Mouse (Mus musculus) thymus, postnatal 25 days (tissue): ENCODE results near the gene Crispld2.

Experiments used
- DNase-seq: peaks from one replicate; pipeline ENCODE4 v3.0.0; 2022

The Crispld2 gene

DNA sequence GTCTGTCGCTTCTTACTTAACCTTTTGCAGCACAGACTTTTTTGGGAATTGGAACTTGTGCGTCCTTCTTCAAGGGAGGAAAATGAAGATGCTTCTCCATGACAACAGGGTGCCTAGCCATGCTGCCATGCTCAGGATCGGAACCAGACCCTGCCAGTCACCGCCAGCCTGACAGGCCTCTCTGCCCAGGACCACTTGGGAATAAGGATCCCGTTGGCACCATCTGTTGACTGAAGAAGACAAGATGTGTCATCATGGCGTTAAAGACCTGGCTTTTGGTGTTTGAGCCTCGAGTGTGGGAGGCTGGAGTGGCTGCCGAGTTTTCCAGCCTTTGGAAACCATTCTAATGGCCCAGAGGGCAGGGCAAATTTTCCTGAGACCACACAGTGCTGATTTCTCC is 45.4 kb downstream of the Crispld2 start:
- no peak for DNase-seq

DNA sequence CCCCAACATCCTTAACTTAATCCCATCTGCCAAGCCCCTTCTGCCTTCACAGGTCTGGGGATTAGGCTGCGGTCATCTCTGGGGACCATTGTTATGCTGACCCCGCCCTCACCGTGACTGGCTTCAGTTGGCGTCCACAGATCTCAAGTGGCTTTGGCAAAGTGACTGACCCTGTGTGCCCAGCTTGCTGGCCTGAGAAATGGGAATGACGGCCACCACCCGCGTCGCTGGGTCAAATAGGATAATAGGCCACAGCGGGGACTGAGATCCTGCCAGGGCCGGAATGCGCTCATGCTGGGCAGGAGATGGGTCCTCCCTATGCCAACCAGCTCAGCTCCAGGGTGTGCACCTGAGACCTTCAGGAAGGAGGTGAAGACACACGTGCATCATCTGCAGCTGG is 46.5 kb downstream of the Crispld2 start:
- no peak for DNase-seq

DNA sequence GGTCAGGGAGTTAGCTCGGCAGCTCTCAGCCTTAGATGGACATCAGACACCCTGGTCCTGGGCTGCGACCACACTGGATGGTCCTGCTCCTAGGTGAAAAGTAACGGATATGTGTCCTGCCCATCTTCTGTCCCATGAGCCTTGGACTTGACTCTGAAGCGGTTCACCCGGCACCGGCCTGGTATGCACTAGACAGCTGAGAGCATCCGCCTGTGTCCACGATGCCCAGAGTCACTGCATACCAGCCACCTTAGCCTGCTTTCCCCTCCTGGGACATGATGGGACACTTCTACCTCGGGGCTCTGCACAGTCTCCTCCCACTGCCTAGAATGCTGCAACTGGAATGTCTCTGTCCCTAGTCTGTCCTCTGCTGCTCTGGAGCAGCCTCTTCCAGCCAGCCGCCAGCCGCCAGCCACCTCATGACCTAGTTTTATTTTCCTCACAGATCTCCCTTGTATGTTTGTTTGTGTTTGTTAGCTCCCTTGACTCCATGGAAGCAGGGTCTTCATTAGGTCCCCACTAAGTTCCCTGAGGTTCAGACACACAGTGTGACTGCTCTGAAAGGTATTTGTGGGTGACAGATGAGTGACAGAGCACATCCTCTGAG is 47.2 kb downstream of the Crispld2 start:
- DNase-seq: no peak

DNA sequence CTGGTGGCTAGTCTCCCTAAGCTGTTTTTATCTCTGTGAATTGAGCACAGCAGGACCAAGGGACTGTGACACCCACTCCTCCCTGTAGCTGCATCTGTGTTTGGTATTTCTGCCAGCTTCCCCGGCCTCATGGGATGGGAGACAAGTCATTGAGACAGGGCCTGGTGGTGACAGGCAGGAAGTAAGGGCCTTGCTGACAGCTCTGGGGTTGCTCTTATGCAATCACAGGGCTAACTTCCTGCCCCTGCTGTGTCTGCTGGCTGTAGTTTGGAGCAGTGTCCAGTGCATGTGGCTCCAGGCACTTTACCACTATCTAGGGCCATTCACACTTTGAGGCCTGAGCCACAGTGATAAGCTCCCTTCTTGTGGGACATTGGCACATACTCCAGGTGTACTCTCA is 48.6 kb downstream of the Crispld2 start:
- peak; percentile 27 for DNase-seq

DNA sequence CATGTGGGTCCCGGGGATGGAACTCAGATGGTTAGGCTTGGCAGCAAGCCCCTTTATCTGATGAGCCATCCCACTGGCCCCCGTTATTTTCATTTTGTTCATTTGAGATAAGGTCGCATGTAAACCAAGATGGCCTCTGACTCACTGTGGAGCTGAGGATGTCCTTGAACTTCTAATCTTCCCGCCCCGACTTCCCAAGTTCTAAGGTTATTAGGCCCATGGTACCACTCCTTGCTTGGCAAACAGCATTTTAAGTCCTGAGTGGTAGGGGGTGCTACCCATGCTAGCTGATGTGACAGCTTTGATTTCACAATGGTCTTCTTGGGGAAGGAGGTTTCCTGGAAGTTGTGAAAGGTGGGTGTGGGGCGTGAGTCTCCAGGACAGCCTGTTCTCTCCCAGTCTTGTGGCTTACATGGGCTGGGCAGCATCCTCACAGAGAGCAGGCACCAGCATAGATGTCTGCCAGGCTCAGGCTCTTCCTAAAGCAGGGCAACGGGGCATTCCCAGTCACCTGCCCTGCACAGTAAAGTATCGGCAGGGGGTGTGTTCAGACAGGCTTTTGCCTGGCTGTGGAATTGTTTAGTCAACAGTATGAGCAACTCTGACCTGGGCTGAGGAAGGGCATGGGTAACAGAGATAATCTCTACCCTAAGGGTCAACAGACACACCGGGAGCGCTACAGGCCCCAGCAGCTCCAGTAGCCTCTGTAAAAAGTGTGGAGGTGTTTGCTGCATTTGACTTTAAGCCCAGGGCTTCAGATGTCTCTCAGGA is 50.5 kb downstream of the Crispld2 start:
- DNase-seq: no peak

DNA sequence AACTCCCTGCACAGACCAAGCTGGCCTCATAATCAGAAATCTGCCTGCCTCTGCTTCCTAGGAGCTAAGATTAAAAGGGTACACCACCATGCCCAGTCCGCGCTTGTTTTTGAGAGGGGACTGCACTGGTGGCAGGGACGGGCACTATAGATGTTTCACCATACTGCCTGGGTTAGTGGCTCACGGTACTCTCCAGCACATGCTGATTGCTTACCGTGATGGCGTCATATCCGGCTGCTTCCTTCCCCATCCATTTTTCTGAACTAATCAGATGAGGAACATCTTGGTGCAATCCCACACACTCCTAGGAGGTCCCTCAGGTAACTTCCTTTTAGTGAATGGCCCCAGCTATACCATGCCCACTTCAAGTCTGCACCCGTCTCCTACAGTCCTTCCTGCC is 52.7 kb downstream of the Crispld2 start:
- no peak for DNase-seq

DNA sequence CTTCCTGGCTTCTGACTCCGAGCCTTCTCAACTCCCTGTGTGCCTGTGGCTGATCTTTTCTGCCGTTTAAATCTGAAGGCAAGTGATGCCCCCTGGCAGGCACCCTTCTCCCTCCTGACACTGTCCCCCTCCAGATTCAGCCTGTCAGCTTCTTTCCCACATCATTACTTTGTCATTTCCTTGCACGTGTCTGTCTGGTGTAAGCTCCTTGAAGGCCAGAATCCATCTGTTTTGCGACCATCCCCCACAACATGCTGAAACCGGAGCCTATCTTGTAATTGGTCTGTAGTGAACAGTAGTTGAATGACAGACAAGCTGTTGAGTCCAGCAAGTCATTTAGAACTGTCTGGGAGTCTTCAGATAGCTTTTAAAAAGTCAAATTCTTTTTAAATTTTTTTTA is 53.2 kb downstream of the Crispld2 start:
- no peak for DNase-seq

DNA sequence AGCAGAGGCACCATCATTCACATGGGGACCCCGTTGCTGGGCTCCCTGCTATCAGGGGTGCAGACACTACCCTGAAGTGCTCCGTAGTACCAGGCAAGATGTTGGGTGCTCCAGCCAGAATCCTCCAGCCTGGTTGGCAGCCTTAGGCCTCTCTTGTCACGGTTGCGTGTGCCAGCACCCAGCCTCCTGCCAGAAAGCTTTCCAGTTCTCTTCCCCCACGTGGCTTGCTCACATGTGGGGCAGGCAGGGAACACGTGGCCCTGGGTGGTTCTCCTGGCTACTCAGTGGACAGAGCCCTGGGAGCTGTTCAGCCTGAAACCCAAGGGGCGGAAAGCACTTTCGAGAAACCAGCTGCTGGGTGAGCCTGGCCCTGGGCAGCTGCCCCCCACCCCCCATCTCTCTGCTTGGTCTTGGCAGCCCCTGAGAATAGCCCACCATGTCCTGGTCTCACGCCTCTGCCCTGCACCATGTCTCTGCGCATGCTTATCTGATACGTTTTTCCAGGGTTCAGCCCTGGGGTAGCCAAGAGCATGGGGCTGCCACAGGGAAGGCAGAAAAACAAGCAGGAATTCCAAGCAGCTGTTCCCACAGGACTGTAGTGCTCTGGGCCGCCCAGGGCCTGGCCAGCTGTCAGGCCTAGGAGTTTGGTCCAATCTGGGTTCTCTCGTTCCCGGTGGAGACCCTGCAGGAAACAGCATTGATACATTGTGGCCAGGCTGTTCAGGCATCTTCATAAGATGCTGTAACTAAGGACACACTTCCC is 54.2 kb downstream of the Crispld2 start:
- DNase-seq: no peak

DNA sequence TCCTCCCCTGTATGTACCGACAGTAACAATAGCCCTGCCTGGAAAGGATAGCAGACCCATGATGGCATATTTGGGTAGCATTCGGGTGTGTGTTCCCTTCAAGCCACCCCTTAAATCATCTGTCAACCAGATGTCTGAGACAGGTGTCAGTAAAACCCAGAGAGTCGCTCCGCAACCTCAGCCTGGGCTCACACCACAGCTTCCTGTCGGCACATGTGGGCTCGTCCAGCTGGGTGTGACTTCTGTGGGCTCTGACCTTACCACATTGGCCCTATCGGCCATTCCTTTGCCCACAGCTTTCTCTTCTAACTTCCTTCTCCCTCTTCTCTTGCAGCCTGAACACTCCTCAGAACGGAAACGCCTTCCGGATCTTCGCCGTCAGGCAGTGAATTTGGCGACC is 57.7 kb downstream of the Crispld2 start:
- DNase-seq: peak; percentile 75

DNA sequence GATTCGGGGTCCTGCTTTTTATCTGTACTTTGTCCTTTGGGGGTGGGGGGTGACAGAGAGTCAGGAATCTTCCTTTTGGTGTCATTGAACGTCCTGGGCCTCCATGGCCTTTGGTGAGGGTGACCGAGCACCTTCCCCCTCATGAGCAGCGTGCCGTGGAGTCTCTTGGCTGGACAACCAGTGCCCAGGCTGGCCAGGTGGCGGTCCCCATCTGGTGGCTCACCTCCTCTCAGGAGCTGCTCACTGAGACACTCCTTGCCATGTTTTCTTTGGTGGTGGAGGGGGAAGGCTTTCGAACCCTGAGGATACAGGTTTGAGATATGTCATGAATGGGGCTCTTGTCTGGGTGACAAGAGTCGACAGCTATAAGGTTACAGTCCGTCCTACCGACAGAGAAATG is 58.1 kb downstream of the Crispld2 start:
- DNase-seq: no peak

DNA sequence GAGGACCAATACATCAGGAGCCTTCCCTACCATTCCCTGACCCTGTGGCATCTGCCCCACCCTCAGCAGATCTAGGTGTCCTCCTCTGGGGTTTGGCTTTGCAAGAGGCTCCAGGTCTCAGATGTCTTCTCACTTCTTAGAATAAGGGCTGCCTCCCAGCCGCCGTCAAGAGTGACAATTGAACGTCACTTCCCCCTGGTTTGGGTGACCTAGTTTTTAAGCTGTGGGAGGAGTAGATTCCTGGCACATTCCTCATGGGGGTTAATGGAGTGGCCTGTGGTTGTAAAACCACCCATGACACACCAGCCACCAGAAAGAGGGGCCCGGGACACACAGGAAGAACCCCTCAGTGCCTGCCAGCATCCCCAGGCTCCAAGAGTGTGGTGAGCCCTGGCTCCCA is 58.8 kb downstream of the Crispld2 start:
- DNase-seq: peak; percentile 60

DNA sequence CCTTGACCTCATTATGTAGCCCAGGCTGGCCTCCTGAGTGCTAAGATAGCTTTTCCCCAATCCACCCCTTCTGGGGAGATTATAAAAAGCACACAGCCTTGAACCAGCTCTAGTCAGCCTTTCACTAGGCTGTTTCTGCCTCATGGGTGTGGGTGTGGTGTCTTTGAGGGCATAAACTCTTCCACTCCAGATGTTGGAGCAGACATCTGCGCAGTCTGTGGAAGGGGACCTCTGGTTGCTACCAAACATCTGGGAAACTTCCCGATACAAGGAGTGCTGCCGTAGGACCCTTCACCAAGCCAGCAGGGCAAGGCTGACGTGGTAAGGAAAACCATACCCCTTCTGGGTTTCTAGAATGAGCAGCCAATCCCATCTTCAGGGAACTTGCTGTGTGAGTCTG is 59.7 kb downstream of the Crispld2 start:
- no peak for DNase-seq

DNA sequence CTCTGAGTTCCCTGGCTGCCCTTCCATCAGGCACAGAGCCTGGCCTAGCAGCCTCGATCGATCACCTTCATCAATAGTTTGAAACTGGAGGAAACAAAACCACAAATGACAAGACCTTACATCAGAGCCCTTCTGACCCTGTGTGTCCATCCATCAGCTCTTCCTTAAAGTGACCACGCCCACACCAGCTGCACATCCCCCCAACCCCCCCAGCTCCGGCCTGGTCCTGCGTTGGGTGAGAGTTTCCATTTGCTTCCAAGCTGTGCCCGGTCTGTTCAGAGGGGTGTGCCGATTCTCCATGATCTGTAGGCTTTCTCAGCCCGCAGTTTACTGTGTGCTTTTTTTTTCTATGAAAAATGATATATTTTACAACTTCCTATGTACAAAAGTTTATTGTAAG is 60.1 kb downstream of the Crispld2 start:
- no peak for DNase-seq

DNA sequence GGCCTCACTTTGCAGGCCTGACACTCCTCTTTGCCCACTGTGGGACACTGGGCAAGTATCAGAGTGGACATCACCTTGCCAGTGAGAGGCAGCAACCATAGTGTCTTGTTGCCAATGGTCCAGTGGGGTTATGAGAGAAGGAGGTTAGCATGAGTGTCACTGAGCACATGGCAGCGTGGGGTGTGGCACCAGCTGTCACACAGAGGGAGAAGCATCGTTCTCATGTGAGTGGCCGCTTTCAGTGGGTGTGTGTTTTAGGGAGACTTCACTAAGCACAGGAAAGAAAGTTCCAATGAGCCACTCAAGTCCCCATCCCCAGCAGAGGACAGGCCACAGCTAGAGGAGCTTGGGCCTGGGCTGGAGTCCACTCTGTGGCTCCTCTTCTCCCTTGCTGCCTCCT is 62.6 kb downstream of the Crispld2 start:
- no peak for DNase-seq

DNA sequence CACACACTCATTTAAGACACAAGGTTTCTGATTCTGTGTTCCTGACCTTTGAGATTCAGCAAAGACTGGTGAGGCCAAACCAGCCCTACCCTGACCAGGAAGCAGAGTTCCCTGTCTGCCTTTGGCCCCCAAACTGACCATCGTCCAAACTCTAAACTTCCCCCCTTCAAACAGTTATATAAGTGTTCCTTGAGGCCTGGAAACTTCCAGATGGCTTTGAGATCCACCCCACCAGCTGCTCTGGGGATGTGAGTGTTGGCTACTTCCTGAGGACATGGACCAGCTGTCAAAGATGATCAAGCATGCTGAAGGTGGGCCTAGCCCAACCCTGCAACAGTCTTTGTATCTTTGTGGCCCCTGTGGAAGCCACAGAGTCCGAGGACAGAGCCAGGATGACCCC is 64.8 kb downstream of the Crispld2 start:
- DNase-seq: no peak

DNA sequence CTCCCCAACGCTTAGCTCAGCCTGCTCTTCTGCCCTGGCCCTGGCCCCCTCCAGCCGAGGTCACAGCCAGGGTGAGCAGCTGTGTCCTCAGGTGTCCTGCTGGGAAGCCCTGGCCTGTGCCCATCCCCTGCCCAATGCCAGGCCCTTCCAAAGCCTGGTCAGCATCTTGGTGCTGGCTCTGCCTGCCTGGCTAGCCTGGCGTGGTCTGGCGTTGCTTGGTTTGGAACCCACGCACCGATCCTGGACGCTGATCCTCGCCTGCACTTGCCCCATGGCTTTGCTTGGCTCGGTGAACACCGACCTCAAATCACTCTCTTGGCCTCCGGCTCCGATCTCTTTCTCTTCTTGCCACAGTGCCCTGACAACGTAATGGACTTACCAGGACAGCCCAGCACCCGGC is 70.5 kb downstream of the Crispld2 start:
- DNase-seq: no peak

DNA sequence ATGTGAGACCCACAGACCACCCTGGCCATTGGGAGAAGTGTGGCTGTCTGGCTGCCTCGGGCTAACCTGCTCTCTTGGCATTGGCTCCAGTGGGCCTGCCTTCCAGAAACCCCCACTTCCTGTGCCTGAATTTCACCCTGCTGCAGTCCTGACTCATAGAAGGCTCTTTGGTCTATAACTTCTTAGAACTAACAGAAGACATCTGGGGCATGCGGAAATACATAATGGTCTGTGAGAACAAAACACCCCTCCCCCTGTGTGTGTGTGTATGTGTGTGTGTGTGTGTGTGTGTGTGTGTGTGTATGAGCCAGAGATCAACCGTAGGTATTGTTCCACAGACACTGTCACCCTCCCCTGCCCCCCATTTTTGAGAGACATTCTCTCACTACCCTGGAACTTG is 71.1 kb downstream of the Crispld2 start:
- DNase-seq: peak; percentile 67

DNA sequence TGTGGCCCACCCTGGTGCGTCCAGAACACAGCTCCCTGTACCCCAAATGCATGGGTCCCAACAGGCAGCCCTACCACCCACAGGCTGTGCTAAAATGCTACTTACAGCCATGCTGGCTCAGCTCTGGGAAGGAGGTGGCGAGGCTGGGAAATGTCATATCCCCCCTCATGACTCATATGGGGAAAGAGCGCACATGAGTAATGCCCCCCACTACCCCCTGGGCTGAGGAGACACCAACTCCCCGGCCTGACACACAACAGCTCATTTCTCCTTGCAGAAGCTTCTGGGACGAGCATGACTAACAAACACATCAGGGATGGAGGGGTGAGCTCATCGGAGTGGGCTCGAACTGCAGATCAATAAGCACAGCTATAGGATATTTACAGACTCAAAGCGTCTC is 73.4 kb downstream of the Crispld2 start:
- DNase-seq: no peak

DNA sequence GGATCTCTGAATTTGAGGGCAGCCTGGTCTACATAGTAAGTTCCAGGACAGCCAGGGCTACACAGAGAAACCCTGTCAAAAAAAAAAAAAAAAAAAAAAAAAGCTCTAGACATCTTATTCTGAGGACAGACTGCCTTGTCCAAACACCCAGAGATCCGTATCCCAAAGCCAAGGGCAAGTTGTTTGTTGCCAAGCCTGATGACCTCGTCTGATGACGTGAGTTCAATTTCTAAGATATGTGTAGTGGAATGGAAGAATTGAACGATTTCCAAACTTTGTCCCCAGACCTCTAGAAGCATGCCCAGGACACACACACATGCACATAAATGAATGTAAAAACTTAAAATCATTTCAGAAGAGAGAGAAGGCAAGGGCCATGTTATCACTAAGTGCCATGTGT is 74.0 kb downstream of the Crispld2 start:
- no peak for DNase-seq

DNA sequence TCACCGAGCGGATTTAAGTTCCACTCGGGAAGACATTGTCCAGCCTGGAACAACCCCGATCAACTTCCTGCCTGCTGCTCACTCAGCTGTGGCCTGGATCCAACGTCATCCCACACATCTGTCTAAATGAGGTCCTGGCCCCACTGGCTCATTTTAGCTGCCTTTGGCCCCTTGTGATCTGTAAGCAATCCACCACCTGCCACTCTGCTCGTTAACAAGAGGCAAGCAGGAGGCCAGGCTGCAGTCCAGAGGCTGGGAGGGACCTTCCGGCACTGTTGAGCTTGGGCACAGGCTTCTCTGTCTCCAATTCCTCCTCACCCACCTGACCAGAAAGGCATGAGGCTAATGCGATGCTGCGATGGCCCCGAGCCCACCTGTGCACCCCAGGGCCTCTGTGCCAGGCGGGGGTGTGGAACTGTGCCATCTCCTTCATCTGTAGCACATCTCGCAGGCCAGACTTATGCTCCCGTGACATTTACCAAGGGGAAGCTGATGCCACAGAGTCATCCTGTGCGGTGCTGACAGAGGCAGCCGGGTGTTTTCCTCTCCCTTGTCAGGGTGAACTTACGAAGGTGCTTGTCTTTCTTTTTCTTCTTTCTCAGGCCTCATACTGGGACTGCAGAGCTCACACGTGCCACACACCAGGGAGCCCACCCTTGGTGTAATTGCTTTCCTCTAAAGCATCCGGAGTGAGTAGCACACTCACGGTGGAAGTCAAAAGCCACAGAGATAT is 75.9 kb downstream of the Crispld2 start:
- peak; percentile 54 for DNase-seq

DNA sequence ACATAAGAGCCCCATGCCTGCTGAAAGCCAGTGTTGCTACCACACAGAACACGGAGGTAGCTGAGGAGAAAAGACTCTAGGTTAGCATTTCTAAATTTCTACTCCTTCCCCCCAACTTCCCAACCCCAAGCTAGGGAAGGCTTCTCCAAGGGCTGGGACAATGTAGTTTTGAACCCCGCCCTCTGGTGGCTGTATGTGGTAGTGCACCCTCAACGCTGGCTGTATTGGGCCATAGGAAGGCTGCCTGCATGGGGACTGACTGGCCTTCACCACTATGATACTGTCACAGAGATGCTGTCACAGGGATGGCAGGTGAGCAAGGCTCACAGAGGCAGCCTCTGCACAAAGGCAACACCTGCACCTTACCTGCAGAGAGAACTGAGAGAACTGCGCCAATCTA is 79.4 kb downstream of the Crispld2 start:
- peak; percentile 80 for DNase-seq

DNA sequence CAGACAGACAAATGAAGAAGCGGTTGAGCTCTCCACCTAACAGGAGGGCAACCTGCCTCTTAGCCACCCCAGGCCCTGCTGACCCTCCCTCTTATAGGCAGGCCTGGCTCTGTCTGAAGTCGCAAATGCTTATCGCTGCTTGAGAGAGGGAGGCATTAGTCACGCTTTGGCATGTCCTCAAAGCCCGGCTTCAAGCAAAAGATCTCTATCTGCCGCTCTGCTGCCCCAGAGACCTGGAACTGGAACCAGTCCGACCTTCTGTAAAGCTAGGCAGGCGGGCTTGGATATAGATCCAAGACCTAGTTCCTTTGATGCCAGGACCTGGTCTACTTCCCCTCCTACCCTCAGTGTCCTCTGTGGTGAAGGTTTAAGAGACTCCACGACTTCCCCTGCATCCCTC is 80.0 kb downstream of the Crispld2 start:
- DNase-seq: no peak

DNA sequence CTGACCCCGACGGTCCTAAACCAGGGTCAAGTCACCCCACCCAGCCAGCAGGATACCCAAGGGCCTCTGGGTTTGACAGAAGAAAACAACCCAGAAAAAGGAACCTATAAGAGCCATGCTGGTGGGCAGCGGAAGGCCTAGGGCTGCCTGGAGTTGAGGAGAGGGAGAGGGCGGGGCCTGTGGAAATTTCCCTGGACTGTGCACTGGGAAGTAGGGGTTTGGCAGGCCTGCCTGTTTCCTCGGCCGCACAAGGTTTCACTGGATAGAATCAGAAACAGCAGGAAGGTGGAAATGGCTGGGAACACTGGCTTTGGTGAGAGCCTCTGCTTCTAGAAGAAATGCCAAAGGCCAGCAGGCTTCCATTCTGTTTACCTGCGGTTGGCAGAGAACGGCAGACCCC is 80.6 kb downstream of the Crispld2 start:
- no peak for DNase-seq

DNA sequence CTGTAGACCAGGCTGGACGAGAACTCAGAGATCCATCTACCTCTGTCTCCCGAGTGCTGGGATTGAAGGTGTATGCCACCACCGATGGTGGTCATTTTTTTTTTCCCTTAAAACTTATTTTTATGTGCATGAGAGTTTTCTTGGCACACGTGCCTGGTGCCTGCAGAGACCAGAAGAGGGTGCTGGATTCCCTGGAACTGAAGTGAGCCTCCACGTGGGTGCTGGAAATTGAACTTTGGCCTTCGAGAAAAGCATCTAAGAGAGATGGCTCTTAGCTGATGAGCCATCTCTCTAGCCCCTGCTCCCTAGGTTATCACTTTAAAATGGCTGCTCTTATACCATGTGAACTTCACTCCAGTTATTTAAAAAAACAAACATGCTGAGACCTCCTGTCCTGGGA is 82.3 kb downstream of the Crispld2 start:
- no peak for DNase-seq
